Mouse (Mus musculus): Measurements from ENCODE around the gene Gm15127.
"Not testable (repeated sequence)": the region's sequence is repeated elsewhere in the genome, so short reads cannot be mapped to it uniquely, and the experiment has no call there.

Gm15127 gene

DNA sequence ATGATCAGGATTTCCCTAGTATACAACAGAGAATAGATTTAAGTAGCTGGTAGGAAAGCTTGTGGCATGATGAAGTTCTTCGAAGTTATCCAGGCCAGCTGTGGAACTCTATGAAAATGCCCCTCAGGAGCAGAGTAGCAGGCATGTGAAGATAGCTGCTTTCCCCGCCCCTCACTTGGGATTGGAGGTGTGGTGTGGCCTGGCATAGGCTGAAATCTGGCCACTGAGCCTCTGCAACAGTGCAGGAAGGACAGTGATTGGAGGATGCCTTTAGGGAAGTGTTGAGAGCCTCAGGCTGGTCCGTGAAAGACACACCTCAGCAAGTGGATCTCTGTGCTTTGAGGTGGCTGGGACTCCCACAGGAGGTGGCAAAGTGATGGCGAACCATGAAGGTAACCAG is at the start of gene Gm15127:
Gene Gm15127 (plus strand): TSS at position 301 of the 400 bp plus-strand sequence.
- not testable (repeated sequence) for DNase-seq (ENCODE audit: low read depth, low spot score)

DNA sequence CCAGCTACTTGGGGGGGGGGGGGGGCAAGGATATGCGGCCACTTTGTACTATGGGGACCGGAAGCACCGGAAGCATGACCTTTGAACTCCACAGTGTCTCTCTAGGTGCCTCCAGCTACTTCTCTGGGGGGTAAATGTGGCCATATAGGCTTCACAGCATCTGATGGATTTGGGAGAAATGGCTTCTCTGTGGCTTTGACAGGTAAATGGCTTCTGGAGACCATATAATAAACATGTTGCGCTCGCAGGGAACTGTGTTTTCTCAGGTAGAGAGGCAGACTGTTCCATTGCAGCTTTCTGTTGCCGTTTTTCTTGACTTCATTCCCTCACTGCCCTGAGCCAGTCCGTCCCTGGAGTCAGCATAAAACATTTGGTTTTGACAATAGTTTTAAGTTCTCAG is 48.3 kb upstream of the Gm15127 start, which contains the start of gene Gm8334:
Gene Gm8334 (minus strand): TSS at position 101 of the 400 bp plus-strand sequence.
- DNase-seq (ENCODE audit: low read depth, low spot score) = not testable (repeated sequence)

DNA sequence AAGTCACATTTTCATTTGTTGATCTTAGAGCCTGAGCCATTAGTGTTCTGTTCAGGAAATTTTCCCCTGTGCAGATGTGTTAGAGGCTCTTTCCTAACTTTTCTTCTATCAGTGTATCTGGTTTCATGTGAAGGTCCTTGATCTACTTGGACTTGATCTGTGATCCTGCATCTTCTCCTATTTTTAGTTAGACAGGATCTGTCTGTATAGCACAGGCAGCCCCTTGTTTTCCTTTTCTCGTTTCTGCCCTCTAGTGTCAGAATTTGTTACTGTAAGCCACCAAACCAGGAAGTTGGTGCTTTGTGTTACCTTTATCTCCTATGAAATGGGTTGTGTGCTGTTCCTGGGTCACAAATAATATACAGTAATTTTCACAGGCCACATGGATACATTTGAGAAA is 12.9 kb downstream of the Gm15127 start:
- not testable (repeated sequence) for DNase-seq (ENCODE audit: low read depth, low spot score)
